ENCODE assay signal across 21 mouse cellular contexts in genomic region chr3:132870079-132870478, GRCm38 (mm10).
DNase-seq lines count a peak whose midpoint lies in the region; ATAC-seq and TF ChIP-seq lines count a peak whose summit lies in the region.
"Had no signal": no experiment of that assay in that cellular context is flagged by ENCODE, and none has a peak within 500 bp of the region (broad histone marks: within the 10 kb centered on the region; RNA-seq: fewer than 3 reads in every experiment).

No protein-coding gene starts in this region.

- 51% methylated on average over 6 of the region's 6 CpGs for WGBS in kidney, adult 2 months
- 51% methylated on average over 6 of the region's 6 CpGs for WGBS in kidney, postnatal 0 days
- 51% methylated on average over 6 of the region's 6 CpGs for WGBS in kidney, embryonic 14.5 days

- H3K36me3 ChIP-seq in kidney, adult 2 months (ENCODE audit: control insufficient read depth, insufficient read depth, low read length): no peaks in the 10 kb centered on the region
- H3K36me3 ChIP-seq in kidney, postnatal 0 days (ENCODE audit: insufficient read depth, low read length): no peaks in the 10 kb centered on the region
- H3K36me3 ChIP-seq in kidney, embryonic 14.5 days (ENCODE audit: control insufficient read depth, insufficient read depth, low read length): no peaks in the 10 kb centered on the region
- H3K36me3 ChIP-seq: embryonic facial prominence, embryonic 12.5 days; forebrain, embryonic 15.5 days; heart, embryonic 10.5 days; hindbrain, embryonic 12.5 days had no signal

- H3K4me1 ChIP-seq in kidney, adult 2 months (ENCODE audit: control insufficient read depth, insufficient read depth, low read length): peaks cover 29% of the 10 kb centered on the region
- peaks cover 13% of the 10 kb centered on the region for H3K4me1 ChIP-seq in kidney, postnatal 0 days (replicated peaks; ENCODE audit: insufficient read depth, low read length)
- H3K4me1 ChIP-seq in kidney, embryonic 14.5 days (ENCODE audit: control insufficient read depth, insufficient read depth, low read length): peaks cover under 1% of the 10 kb centered on the region; the same call in 1 of the 2 replicates
- H3K4me1 ChIP-seq: embryonic facial prominence, embryonic 12.5 days; hindbrain, embryonic 12.5 days had no signal

- H3K27me3 ChIP-seq in kidney, adult 2 months (replicated peaks; ENCODE audit: control insufficient read depth, insufficient read depth, low read length): no peaks in the 10 kb centered on the region
- H3K27me3 ChIP-seq in kidney, postnatal 0 days (ENCODE audit: insufficient read depth, low read length): no peaks in the 10 kb centered on the region
- H3K27me3 ChIP-seq in kidney, embryonic 14.5 days (ENCODE audit: control insufficient read depth, insufficient read depth, low read length): no peaks in the 10 kb centered on the region
- H3K27me3 ChIP-seq: CH12.LX; embryonic facial prominence, embryonic 12.5 days; forebrain, embryonic 15.5 days; hindbrain, embryonic 12.5 days had no signal

- no peak for TF ChIP-seq POLR2A in kidney, adult 2 months (IDR thresholded peaks at IDR 0.05; ENCODE audit: low read depth, low read length)

- H3K4me2 ChIP-seq in kidney, postnatal 0 days (ENCODE audit: low read length): no peak overlapping the region
- H3K4me2 ChIP-seq in kidney, embryonic 14.5 days (replicated peaks; ENCODE audit: low read depth, low read length): no peak overlapping the region
- H3K4me2 ChIP-seq: embryonic facial prominence, embryonic 12.5 days; forebrain, embryonic 15.5 days; hindbrain, embryonic 12.5 days had no signal

- no peak overlapping the region for H3K9ac ChIP-seq in kidney, postnatal 0 days (ENCODE audit: low read depth, low read length)
- no peak overlapping the region for H3K9ac ChIP-seq in kidney, embryonic 14.5 days (ENCODE audit: low read depth, low read length)
- H3K9ac ChIP-seq: embryonic facial prominence, embryonic 12.5 days; forebrain, embryonic 15.5 days; hindbrain, embryonic 12.5 days had no signal

- peak; percentile 77 for DNase-seq in kidney, adult 2 months
- no peak for DNase-seq in kidney, postnatal 10 days
- peak; percentile 57 for DNase-seq in kidney, postnatal 0 days (ENCODE audit: low spot score)
- peak; percentile 7 for DNase-seq in left cerebral cortex, adult 11 months (ENCODE audit: low spot score)
- no peak for DNase-seq in left cerebral cortex, postnatal 36 days (ENCODE audit: low spot score in 2 of 2)
- DNase-seq in cerebellum, adult 11-12 months: no peak
- DNase-seq: adrenal gland, adult 8-10 months; adrenal gland, postnatal 36 days; cerebellum, adult 11 months; cerebellum, adult 9-10 months; cerebellum, postnatal 25 days; gastrocnemius, postnatal 25 days; heart, postnatal 10 days; heart, postnatal 4 days had no signal

- intact Hi-C loops in left cerebral cortex, postnatal 36 days (cut with DNase I): no loop called here

- TF ChIP-seq CTCF in kidney, adult 2 months (conservative IDR thresholded peaks at IDR 0.05; ENCODE audit: insufficient read depth, insufficient read length, low read depth, low read length): no peak
- TF ChIP-seq CTCF in kidney, postnatal 0 days (IDR thresholded peaks at IDR 0.05; ENCODE audit: low read depth): no peak

- no peaks in the 10 kb centered on the region for H3K9me3 ChIP-seq in kidney, postnatal 0 days (replicated peaks; ENCODE audit: low read length)
- H3K9me3 ChIP-seq in kidney, embryonic 14.5 days (ENCODE audit: control insufficient read depth, low read length): no peaks in the 10 kb centered on the region
- H3K9me3 ChIP-seq: embryonic facial prominence, embryonic 12.5 days; forebrain, embryonic 15.5 days; heart, embryonic 10.5 days; hindbrain, embryonic 12.5 days had no signal

- no peak overlapping the region for H3K27ac ChIP-seq in kidney, adult 2 months (ENCODE audit: insufficient read depth, low read depth, low read length)
- H3K27ac ChIP-seq in kidney, postnatal 0 days: peak overlapping the region; percentile 58
- no peak overlapping the region for H3K27ac ChIP-seq in kidney, embryonic 14.5 days (ENCODE audit: low read depth, low read length)
- H3K27ac ChIP-seq: embryonic facial prominence, embryonic 12.5 days; forebrain, embryonic 15.5 days; heart, embryonic 10.5 days; hindbrain, embryonic 12.5 days had no signal

- H3K4me3 ChIP-seq in kidney, adult 2 months (ENCODE audit: insufficient read depth, low read depth, low read length): no peak overlapping the region
- no peak overlapping the region for H3K4me3 ChIP-seq in kidney, postnatal 0 days (replicated peaks; ENCODE audit: low read depth, low read length)
- H3K4me3 ChIP-seq in kidney, embryonic 14.5 days (ENCODE audit: low read length): no peak overlapping the region
- H3K4me3 ChIP-seq: embryonic facial prominence, embryonic 12.5 days; forebrain, embryonic 15.5 days; heart, embryonic 10.5 days; hindbrain, embryonic 12.5 days had no signal

- 0 out of 2 replicates have a peak, but pooled peaks have one; percentile 35 for ATAC-seq in kidney, postnatal 0 days (replicated peaks; ENCODE audit: low FRiP score, low read depth)
- ATAC-seq in kidney, embryonic 14.5 days (ENCODE audit: low FRiP score, low TSS enrichment): no peak
- ATAC-seq: forebrain, embryonic 15.5 days; hindbrain, embryonic 16.5 days had no signal

Comparison
In these comparisons a context has a peak if more than half of its experiments do, and no peak if none do; other contexts are left out.
1. DNase-seq: peak in kidney, adult 2 months (single experiment), kidney, postnatal 0 days (single experiment) and left cerebral cortex, adult 11 months (single experiment); none in kidney, postnatal 10 days (single experiment), left cerebral cortex, postnatal 36 days (0 of 2) and cerebellum, adult 11-12 months (single experiment).